Mouse (Mus musculus) hindbrain, embryonic 11.5 days (tissue): ENCODE data around the gene Smim6. TPM values are rescaled to one million over a fixed set of nuclear protein-coding genes. Genes with fewer than 3 reads are reported as not detected.
A peak's percentile ranks its signal among the peaks of the same experiment; 100 is the strongest.

Experiments used
- ATAC-seq: fragments of 200-750 bp; cut with Nextera tagmentation; 2 replicates; pipeline ENCODE4 v1.8.0; 2017; ENCODE audit warnings: mild to moderate bottlenecking, moderate TSS enrichment, moderate library complexity; ENCODE audit not compliant: low FRiP score
- DNase-seq: peaks from one replicate; pipeline ENCODE4 v3.0.0-alpha.2; 2015; ENCODE audit warnings: low spot score
- H3K27ac ChIP-seq: fragments of 300-500 bp; sonication (generic); 2 replicates; pipeline ENCODE4 v1.5.1; 2014; ENCODE audit warnings: mild to moderate bottlenecking, low read depth, low read length
- H3K27me3 ChIP-seq: fragments of 300-500 bp; sonication (generic); 2 replicates; pipeline ENCODE4 v1.6.1; 2014; ENCODE audit warnings: mild to moderate bottlenecking, low read length, moderate library complexity, mixed read lengths; ENCODE audit not compliant: control insufficient read depth, insufficient read depth
- H3K36me3 ChIP-seq: fragments of 300-500 bp; sonication (generic); 2 replicates; pipeline ENCODE4 v1.6.1; 2014; ENCODE audit warnings: mild to moderate bottlenecking, low read length, moderate library complexity, mixed read lengths; ENCODE audit not compliant: control insufficient read depth, insufficient read depth
- H3K4me1 ChIP-seq: fragments of 300-500 bp; sonication (generic); replicated peaks from 2 replicates; pipeline ENCODE4 v1.6.1; 2014; ENCODE audit warnings: low read length, mixed read lengths; ENCODE audit not compliant: control insufficient read depth, insufficient read depth
- H3K4me2 ChIP-seq: fragments of 300-500 bp; sonication (generic); replicated peaks from 2 replicates; pipeline ENCODE4 v1.6.1; 2014; ENCODE audit warnings: mild to moderate bottlenecking, low read depth, low read length
- H3K4me3 ChIP-seq: fragments of 300-500 bp; sonication (generic); 2 replicates; pipeline ENCODE4 v1.5.1; 2014; ENCODE audit warnings: low read depth, low read length
- H3K9ac ChIP-seq: fragments of 300-500 bp; sonication (generic); 2 replicates; pipeline ENCODE4 v1.6.1; 2014; ENCODE audit warnings: low read depth, low read length
- H3K9me3 ChIP-seq: fragments of 300-500 bp; sonication (generic); 2 replicates; pipeline ENCODE4 v1.6.1; 2016; ENCODE audit warnings: low read length; ENCODE audit not compliant: control insufficient read depth
- WGBS: fragments of 180-500 bp; shearing (Covaris S2); extraction: QIAGEN DNeasy Blood & Tissue Kit; methylation state at CpG from one replicate; pipeline ENCODE4 v1.1.7; 2014; 5-methylcytosine and 5-hydroxymethylcytosine counted together
- polyA plus RNA-seq: library from polyadenylated mRNA; unstranded; fragments of >200 nt; fragmentation: Nextera tagmentation; extraction: Ambion mirVana; gene quantifications from 2 replicates; pipeline ENCODE4 v1.2.1, GENCODE M21; 2014

Smim6 gene
- polyA plus RNA-seq, 1 experiment from 2014 or later = 0.65 TPM

DNA sequence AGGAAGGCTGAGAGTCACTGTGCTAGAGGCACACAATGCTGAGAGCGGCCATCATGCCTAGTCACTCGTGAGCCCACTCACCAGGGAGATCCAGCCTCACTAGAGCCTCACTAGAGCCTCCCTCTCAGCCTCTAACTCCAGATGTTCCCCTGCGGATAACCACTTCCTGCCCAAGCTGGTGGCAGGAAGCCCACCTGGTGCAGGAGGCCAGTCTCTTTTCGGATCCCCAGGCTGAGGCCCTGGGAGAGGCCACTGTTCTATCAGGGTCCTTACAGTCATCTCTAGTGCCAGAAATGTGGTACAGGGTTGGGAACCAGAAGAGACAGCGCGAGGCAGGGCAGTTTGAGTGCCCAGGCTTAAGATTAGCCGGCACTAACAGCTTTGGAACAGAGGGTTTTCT lies 13.4 kb upstream of the Smim6 start:
- H3K4me3 ChIP-seq = no peak overlapping the region
- no peaks in the 10 kb centered on the region for H3K36me3 ChIP-seq
- no peaks in the 10 kb centered on the region for H3K27me3 ChIP-seq
- H3K4me1 ChIP-seq = peaks cover 7% of the 10 kb centered on the region
- H3K27ac ChIP-seq = no peak overlapping the region
- no peaks in the 10 kb centered on the region for H3K9me3 ChIP-seq
- H3K9ac ChIP-seq = no peak overlapping the region
- 81% methylated on average over 7 of the region's 7 CpGs for WGBS
- ATAC-seq = no peak
- H3K4me2 ChIP-seq = no peak overlapping the region
- no peak for DNase-seq

DNA sequence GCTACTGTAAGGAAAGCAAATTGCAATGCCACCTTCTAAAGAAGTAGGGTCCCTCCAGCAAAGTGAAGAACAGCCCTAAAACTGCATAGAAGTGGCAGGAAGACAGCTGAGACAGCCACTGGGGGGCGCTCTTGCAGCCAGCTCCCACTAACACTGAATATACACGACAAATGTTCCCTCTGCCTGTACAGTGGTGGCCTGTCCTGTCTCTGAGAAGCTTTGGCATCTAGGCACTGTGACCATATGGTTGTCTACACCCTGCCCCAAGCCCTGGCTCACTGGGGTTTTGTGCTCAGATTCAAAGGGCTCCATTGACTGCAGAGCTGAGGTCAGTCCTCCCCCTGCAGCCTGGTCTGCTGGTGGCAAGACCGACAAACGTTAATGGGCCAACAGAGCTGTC lies 12.9 kb upstream of the Smim6 start:
- Histone ChIP-seq H3K36me3 (no peaks in the 10 kb centered on the region), H3K4me3 (no peak overlapping the region), H3K9me3 (no peaks in the 10 kb centered on the region), H3K4me2 (no peak overlapping the region), H3K9ac (no peak overlapping the region), H3K4me1 (peaks cover 7% of the 10 kb centered on the region), H3K27ac (no peak overlapping the region), H3K27me3 (no peaks in the 10 kb centered on the region)
- WGBS = 9% methylated on average over 4 of the region's 4 CpGs
- peak; percentile 62 for DNase-seq
- no peak for ATAC-seq

DNA sequence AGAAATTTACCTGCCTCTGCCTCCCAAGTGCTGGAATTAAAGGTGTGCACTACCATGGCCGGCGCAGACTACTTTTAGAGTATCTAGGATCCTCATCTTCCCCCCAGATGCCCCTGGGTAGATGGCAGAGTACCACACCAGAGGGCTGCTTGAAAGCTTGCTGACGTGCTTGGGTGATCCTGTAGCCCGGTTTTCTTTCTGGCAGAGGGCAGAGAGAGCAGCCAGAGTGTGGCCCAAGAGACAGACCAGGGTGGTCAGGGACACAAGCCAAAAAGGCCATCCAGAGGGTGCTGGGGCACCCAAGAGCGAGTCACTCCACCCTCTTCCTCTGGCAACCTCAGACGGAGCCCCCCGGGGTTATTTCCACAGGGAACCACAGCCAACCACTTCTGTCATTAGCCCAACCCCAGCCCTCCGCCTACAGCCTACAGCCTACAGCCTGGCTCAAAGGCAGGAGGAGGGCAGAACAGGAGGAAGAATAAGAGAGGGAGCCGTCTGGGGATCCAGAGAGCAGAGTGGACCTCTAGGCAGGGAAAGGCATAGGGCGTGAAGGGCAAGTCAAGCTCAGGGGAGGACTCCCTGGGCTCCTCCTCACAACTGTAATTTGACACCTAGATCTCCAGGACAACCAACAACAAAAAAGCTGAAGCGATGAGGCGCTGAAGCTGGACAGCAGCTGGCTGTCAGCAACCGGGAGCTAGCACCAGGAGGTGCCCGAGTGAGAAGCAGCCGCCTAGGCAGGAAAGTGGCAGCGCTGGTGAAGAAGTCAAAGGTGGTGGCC lies 12.1 kb upstream of the Smim6 start, which contains the start of gene Smim5:
Gene Smim5, plus strand, starts transcription at position 481 of the 781 bp plus-strand sequence.
- Histone ChIP-seq H3K9me3 (no peaks in the 10 kb centered on the region), H3K4me1 (peaks cover 7% of the 10 kb centered on the region), H3K27me3 (no peaks in the 10 kb centered on the region), H3K9ac (peak within 1 kb of the TSS; percentile 11; the same call in 1 of the 2 replicates), H3K4me3 (0 out of 2 replicates have a peak within 1 kb of the TSS, but pooled peaks have one; percentile 4), H3K27ac (peak within 1 kb of the TSS; percentile 42; the same call in 1 of the 2 replicates), H3K36me3 (no peaks in the 10 kb centered on the region), H3K4me2 (no peak within 1 kb of the TSS)
- no peak for ATAC-seq
- peak; percentile 62 for DNase-seq
- 30% methylated on average over 16 of the region's 16 CpGs for WGBS

DNA sequence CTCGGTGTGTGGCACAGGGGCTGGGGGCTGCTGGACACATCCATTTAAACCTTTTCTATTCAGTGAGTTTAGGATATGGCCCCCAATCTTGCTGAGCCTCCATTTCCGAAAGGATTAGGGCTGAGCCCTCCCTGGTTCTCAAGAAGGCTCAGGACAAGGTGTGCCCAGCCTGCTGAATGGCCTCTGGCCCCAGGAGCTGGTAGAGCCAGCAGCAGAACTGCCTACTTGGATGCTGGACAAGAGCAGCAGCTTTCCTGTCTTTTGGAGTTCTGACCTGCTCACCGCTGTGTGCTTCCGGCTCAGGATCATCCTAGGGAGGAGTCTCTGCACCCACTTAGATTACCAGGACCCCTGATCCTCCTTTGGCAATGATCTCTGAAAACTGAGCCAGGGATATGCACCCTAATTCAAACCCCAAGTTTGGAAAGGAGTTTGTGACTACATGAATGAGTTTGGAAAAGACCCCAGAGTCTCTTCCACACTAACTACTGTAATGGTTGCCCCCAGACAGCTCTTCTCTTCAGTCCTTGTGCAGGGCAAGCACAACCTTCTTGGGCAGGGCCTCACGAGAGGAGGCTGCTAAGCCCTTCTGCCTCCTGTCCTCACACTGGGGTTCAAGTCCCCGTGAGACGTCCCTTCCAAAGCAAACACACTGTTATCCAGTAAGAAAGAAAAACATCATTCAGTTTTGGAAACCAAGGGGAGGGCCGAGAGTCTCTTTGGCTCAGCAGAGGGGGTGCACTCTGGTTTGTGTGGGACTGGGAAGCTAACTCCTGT lies 11.1 kb upstream of the Smim6 start:
- ATAC-seq (no peak), DNase-seq (no peak)
- Histone ChIP-seq H3K9me3 (no peaks in the 10 kb centered on the region), H3K4me3 (no peak overlapping the region), H3K4me1 (peaks cover 7% of the 10 kb centered on the region), H3K36me3 (no peaks in the 10 kb centered on the region), H3K27me3 (no peaks in the 10 kb centered on the region), H3K4me2 (no peak overlapping the region), H3K9ac (no peak overlapping the region), H3K27ac (no peak overlapping the region)
- 71% methylated on average over 8 of the region's 8 CpGs for WGBS

DNA sequence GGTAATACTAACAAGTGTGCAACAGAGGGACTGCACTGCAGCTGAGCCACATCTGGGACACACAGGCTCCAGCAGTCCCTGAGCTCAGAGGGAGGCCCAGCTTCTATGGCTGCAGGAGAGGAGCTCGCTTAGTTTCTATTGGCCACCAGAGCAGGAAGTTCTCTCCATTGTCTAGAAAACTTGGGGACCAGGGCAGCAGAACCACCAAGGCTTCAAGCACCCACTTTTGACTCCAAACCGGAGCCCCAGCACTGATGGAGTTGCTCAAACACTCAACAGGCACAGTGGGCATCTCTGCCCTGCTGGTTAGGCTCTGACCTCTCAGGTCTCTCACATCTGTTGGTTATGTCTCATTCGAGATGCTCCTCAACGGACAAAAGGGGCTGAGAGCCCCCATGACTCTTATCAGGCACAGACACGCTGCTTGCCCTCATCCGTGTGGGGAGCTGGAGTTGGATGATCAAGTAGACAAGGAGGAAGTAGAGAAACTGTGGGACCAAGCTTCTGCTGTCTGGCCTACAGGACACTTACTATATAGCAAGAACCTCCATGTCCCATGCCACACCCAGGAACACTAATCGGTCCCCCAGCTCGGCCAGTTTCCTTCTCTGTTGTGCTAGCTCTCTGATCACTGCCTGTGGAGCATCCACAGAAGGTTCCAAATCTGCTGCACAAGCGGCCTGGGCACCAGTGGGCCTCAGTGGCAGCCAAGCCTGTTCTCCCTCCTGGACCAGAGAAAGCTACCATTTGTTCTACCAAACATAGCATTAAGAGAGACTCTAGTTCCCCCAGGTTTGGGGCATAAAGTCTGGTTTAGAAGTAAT lies 10.3 kb upstream of the Smim6 start:
- no peak for DNase-seq
- 87% methylated on average over 9 of the region's 9 CpGs for WGBS
- Histone ChIP-seq H3K4me1 (peaks cover 7% of the 10 kb centered on the region), H3K9ac (no peak overlapping the region), H3K4me2 (no peak overlapping the region), H3K36me3 (no peaks in the 10 kb centered on the region), H3K4me3 (no peak overlapping the region), H3K27ac (no peak overlapping the region), H3K27me3 (no peaks in the 10 kb centered on the region), H3K9me3 (no peaks in the 10 kb centered on the region)
- no peak for ATAC-seq

DNA sequence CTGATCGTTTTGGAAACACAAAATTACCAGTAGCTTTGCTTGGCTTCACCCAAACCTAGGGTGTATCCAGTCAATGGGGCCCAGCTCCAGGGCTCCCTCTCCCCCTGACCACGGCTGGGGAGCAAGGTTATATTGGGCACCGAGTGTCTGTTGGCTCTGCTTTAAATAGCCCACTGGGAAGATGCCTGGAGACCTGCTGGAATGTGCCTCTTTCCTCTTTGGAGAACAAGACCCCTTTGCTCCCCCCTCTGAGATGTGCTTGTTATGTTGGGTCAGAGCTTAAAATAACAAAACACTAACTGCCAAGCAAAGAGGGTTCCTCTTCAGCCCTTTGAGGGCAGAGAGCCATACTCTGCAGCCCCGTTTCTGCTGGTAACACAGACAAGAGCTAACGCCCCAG lies 9.6 kb upstream of the Smim6 start:
- Histone ChIP-seq H3K36me3 (no peaks in the 10 kb centered on the region), H3K4me2 (no peak overlapping the region), H3K4me3 (no peak overlapping the region), H3K27ac (no peak overlapping the region), H3K27me3 (no peaks in the 10 kb centered on the region), H3K9ac (no peak overlapping the region), H3K4me1 (peaks cover 7% of the 10 kb centered on the region), H3K9me3 (no peaks in the 10 kb centered on the region)
- WGBS = 80% methylated on average over 5 of the region's 5 CpGs
- DNase-seq = no peak
- ATAC-seq = no peak

DNA sequence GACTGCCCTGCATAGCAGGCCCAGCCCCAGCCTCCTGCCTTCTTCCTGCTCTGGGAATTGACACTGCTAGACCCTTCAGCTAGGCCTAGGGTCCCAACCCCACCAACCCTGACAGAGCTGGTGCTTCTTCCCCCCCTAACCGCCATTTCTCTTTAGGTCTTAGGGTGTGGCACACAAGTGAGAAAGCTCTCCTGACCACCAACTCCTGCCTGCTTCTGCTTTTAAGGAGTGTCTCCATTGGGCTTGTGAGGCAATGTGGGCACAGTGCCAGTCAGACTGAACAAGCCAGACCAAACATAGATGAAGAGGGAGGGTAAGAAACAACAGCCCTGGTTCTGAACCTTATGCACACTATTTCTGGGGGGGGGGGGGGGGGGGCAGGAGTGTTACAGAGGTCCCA lies 9.0 kb upstream of the Smim6 start:
- no peak overlapping the region for H3K4me2 ChIP-seq
- no peak overlapping the region for H3K4me3 ChIP-seq
- no peak overlapping the region for H3K9ac ChIP-seq
- no peaks in the 10 kb centered on the region for H3K27me3 ChIP-seq
- H3K27ac ChIP-seq = no peak overlapping the region
- no peak for ATAC-seq
- H3K9me3 ChIP-seq = no peaks in the 10 kb centered on the region
- no peak for DNase-seq
- H3K36me3 ChIP-seq = no peaks in the 10 kb centered on the region
- whole genome bisulfite sequencing = 91% methylated on average over 1 of the region's 1 CpGs
- peaks cover 7% of the 10 kb centered on the region for H3K4me1 ChIP-seq

DNA sequence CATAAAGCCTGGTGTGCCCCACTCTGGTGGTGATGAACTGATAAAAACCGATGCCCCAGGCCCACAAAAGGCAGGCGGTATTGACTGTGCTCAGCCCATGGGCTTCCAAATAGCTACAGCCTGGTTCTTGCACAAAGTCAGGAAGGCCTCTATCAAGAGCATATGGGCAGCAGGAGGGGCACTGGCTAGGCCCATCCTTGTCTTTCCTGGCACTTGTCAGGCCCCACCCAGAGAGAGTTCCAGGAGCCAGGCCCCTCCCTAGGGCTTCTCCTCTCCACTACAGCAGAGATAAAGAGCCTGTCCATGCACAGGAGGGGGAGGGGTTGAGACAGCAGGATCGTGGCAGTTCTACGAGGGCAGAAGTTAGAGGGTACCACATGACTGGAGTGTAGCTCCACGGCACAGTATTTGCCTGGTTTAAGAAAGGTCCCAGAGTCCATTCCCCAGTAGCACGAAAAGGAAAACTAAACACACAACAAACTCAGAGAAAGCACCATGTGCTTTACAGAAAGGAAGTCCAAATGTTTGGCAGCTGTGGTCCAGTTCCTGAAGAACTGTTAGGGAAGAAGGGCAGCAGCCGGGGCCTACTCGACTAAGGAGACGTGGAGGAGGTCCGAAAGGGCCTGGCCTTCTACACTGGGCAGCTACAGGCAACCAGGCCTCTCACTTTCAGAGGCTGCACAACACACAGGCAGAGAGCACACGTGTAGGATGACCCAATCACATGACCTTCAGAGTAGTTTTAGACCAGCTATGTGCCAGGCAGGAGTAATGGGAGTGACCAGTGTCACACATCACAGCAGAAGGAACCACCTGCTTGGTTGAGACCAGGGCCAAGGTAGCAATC lies 8.2 kb upstream of the Smim6 start:
- H3K27me3 ChIP-seq = no peaks in the 10 kb centered on the region
- no peak overlapping the region for H3K9ac ChIP-seq
- H3K36me3 ChIP-seq = no peaks in the 10 kb centered on the region
- H3K4me3 ChIP-seq = no peak overlapping the region
- no peak overlapping the region for H3K4me2 ChIP-seq
- no peak for DNase-seq
- H3K4me1 ChIP-seq = peaks cover 7% of the 10 kb centered on the region
- H3K27ac ChIP-seq = no peak overlapping the region
- no peak for ATAC-seq
- H3K9me3 ChIP-seq = no peaks in the 10 kb centered on the region
- WGBS = 77% methylated on average over 11 of the region's 11 CpGs
